Mouse (Mus musculus): ENCODE results near the gene Gm14085.

The Gm14085 gene

DNA sequence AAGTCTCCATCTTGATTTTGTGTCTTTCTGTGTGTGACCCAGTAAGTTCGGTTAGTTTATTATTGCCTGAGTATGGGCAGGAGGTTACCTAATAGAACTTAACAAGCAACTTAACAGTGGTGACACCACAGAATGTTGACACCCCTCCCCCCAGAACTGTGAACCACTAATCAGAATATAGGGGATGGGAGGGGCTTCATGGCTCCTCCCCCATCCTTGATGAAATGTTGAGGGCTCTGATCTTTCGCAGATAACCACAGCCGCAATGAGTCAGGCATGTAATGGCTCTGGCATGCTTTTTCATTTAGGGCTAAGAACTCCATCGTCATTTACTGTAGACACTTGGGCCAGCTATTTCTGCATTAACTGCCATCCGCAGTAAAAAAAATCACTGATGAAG lies 76.5 kb downstream of the Gm14085 start:
- in situ Hi-C loops (cut with MboI) = no loop called here

DNA sequence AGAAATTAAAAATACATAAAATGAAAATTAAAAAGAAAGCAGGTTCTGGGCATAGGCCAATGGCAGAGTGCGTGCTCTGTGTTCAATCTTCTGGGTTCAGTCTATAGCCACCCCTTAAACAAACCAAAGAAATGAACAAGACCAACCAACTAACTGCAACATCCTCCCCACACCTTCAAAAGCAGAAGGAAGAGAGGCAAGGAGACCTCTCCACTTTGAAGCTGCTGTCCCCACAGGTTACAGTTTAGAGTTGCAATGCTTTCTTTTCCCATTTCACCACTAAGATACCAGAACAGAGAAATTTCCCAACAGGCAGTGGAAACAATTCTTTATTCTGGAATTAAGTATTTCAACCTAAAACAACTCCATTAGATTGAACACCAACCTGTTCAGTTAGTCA lies 77.5 kb downstream of the Gm14085 start:
- in situ Hi-C loops (cut with MboI) = no loop called here

DNA sequence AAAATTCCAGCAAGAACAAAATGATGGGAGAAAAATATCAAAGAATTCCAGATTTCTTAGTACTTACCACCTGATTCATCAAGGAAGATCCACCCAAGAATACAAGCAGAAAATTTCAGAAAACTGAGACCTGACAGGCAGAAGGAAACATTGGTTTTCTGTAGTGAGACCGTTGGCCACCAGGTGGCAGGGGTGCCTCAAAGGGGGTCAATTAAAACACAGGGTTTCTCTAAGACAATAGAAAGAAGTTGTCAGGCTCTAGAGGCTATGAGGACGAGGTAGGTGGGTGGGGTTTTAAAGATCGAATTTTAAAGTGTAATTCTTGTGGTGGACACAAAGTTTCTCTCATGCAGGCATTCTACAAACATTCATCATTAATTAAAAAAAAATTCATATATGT lies 84.7 kb downstream of the Gm14085 start:
- in situ Hi-C loops (cut with MboI) = no loop called here

DNA sequence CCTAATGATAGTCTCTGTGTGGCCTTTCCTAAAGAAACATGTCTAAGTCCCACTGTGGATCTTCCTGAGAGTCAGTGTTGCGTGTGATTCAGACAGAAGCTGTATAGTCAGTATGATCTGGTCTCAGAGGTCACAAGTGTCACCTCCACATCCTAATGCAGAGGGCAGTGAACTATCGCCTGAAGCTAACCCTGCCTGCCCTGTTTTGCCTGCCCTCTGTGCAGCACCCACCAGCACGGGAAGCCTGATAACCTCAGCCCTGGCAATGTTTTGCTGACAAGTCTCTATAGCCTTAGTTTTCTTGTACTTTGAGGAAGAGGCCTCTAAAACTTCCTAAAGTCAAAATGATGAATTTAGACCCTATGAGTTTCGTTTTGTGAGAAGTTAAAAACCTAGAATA lies 85.7 kb downstream of the Gm14085 start:
- in situ Hi-C loops (cut with MboI) = no loop called here

DNA sequence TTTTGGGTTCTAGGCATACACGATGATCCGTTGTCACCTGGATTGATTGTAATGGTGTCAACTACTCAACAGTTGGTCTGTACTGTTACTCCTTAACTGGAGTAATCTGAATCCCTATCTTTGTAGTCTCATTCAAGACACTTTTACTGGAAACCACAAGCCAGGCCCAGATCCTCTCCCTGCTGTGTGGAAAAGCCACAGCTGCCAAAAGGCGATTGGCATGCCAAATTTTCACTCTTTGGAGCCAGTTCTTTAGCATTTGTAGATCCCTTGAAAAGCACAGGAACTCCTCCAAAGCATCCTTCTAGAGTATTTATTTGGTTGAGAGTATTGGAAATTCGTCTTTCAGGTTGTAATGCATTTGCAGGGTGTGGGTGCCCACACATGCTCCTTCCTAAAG lies 86.6 kb downstream of the Gm14085 start:
- in situ Hi-C loops (cut with MboI) = no loop called here

DNA sequence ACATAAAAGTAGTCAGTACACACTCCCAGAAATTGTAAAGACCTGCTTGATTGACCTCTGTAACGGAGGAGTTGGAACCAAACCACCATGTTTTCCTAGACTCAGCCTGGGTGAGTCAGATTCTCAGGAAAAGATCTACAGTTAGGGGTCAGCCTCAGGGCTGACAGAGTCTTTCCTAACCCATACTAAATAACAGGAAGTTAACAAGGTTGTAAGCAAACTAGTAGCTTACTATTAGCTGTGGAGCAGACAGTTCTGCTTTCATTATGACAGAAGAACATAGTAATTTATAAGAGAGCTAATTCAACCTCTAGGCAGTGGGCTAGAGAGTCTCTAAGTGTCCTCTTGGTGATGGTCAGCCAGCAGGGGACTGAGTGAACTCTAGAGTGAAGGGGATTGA lies 87.7 kb downstream of the Gm14085 start:
- in situ Hi-C loops (cut with MboI) = no loop called here

DNA sequence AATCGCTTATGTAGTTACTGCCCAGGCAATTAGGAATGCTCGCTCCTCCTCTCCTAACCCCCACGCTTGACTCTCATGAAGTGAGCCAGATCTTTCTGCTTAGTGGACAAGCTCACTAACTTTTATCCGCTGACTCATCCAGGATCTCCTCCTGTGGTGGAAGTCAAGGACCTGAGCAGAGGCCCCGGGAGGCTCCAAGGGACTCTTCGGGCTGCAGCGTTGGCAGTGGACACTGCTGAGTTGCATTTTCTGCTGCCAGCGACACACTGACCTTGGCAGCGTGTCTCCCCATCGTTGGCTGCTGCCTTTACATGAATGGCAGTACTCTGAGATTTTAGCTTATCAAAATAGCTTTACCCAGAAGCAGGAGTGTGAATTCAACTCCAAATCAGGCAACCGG lies 90.7 kb downstream of the Gm14085 start:
- in situ Hi-C loops (cut with MboI) = no loop called here

DNA sequence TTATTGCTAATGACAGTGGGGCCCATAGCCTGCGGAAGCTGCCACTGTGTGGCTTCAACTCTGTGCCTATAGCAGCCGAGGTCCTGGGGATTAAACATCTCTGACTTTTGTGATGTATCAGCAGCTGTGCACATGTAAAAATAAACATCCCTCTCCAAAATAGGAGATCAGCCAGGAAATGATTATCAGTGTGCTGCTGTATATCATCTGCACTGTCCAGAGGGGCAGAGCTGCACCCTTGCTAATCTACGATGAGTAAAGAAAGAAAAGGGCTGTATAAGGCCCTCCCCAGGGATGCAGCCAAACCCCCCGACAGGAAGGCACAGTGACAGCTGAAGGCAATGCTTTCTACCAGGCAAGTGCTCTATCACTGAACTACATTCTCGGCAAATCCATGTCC lies 91.6 kb downstream of the Gm14085 start:
- in situ Hi-C loops (cut with MboI) = no loop called here

DNA sequence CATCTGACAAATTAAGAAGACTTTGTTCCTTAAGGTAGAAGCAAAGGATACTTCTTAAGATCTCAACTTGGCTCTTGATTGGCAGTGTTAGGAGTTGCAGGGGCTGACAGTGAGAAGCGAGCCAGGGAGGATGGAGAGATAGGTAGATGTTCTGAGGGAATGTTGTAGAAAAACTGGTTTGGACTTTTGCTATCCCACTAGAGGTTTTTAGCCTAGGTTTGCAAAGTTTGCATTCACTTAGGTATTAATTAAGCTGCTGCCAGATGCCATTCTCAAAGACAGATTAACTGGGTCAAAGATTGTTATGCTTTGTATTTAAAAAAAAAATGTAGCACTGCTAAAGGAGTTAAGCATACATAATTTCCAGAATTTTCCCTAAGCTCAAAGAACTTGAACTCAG lies 92.6 kb downstream of the Gm14085 start:
- in situ Hi-C loops (cut with MboI) = no loop called here

Measured in mature B cell (primary cell).